Mouse (Mus musculus): ENCODE measurements at regions not wholly inside any gene's neighbourhood (a gene's known extent, or its start where the extent isn't known, plus 50 kb on each side); places are given as distances from the start of the nearest gene placed in this dataset.

- Histone ChIP-seq H3K27ac (ENCODE audit: control insufficient read depth, insufficient read depth, low read depth, low read length, poor library complexity) (no peak overlapping the region), H3K4me3 (replicated peaks; ENCODE audit: control insufficient read depth, low read depth, low read length) (no peak overlapping the region), H3K4me1 (ENCODE audit: control insufficient read depth, insufficient read depth, low read length) (peaks cover 2% of the 10 kb centered on the region)
- WGBS, result 86% methylated on average over 4 of the region's 4 CpGs
- TF ChIP-seq CTCF (IDR thresholded peaks at IDR 0.05; ENCODE audit: control insufficient read depth, insufficient read depth, low read length) (no peak), POLR2A (IDR thresholded peaks at IDR 0.05; ENCODE audit: borderline replicate concordance, control insufficient read depth, low read depth, low read length) (no peak)
Observed at GRCm38 (mm10) chr13:101605051-101605450, 163.0 kb downstream of the Pik3r1 start.

GRCm38 (mm10) chr13:101598126-101598485 lies 169.9 kb downstream of the Pik3r1 start:
- TF ChIP-seq POLR2A (IDR thresholded peaks at IDR 0.05; ENCODE audit: borderline replicate concordance, control insufficient read depth, low read depth, low read length) (no peak), CTCF (IDR thresholded peaks at IDR 0.05; ENCODE audit: control insufficient read depth, insufficient read depth, low read length) (no peak)
- H3K4me3 ChIP-seq (replicated peaks; ENCODE audit: control insufficient read depth, low read depth, low read length), result no peak overlapping the region
- 84% methylated on average over 7 of the region's 7 CpGs for WGBS
- H3K4me1 ChIP-seq (ENCODE audit: control insufficient read depth, insufficient read depth, low read length), result no peaks in the 10 kb centered on the region
- H3K27ac ChIP-seq (ENCODE audit: control insufficient read depth, insufficient read depth, low read depth, low read length, poor library complexity), result no peak overlapping the region

- 84% methylated on average over 14 of the region's 14 CpGs for WGBS
- Histone ChIP-seq H3K4me3 (replicated peaks; ENCODE audit: control insufficient read depth, low read depth, low read length) (no peak overlapping the region), H3K4me1 (ENCODE audit: control insufficient read depth, insufficient read depth, low read length) (no peaks in the 10 kb centered on the region), H3K27ac (ENCODE audit: control insufficient read depth, insufficient read depth, low read depth, low read length, poor library complexity) (no peak overlapping the region)
- TF ChIP-seq POLR2A (IDR thresholded peaks at IDR 0.05; ENCODE audit: borderline replicate concordance, control insufficient read depth, low read depth, low read length) (no peak), CTCF (IDR thresholded peaks at IDR 0.05; ENCODE audit: control insufficient read depth, insufficient read depth, low read length) (no peak)
Observed at GRCm38 (mm10) chr13:101597243-101598125, 170.5 kb downstream of the Pik3r1 start.

- Histone ChIP-seq H3K4me1 (ENCODE audit: control insufficient read depth, insufficient read depth, low read length) (no peaks in the 10 kb centered on the region), H3K4me3 (replicated peaks; ENCODE audit: control insufficient read depth, low read depth, low read length) (no peak overlapping the region), H3K27ac (ENCODE audit: control insufficient read depth, insufficient read depth, low read depth, low read length, poor library complexity) (no peak overlapping the region)
- 91% methylated on average over 11 of the region's 11 CpGs for WGBS
- no peak for TF ChIP-seq POLR2A (IDR thresholded peaks at IDR 0.05; ENCODE audit: borderline replicate concordance, control insufficient read depth, low read depth, low read length)
- no peak for TF ChIP-seq CTCF (IDR thresholded peaks at IDR 0.05; ENCODE audit: control insufficient read depth, insufficient read depth, low read length)
Observed at GRCm38 (mm10) chr13:101594511-101595175, 173.4 kb downstream of the Pik3r1 start.

- no peaks in the 10 kb centered on the region for H3K4me1 ChIP-seq (ENCODE audit: control insufficient read depth, insufficient read depth, low read length)
Observed at GRCm38 (mm10) chr13:101592355-101592754, 175.7 kb downstream of the Pik3r1 start.

GRCm38 (mm10) chr13:101588905-101589304 lies 179.1 kb downstream of the Pik3r1 start:
- WGBS, result 66% methylated on average over 8 of the region's 8 CpGs
- Histone ChIP-seq H3K4me1 (ENCODE audit: control insufficient read depth, insufficient read depth, low read length) (no peaks in the 10 kb centered on the region), H3K27ac (ENCODE audit: control insufficient read depth, insufficient read depth, low read depth, low read length, poor library complexity) (no peak overlapping the region), H3K4me3 (replicated peaks; ENCODE audit: control insufficient read depth, low read depth, low read length) (no peak overlapping the region)
- no peak for TF ChIP-seq POLR2A (IDR thresholded peaks at IDR 0.05; ENCODE audit: borderline replicate concordance, control insufficient read depth, low read depth, low read length)
- TF ChIP-seq CTCF (IDR thresholded peaks at IDR 0.05; ENCODE audit: control insufficient read depth, insufficient read depth, low read length), result no peak

More at GRCm38 (mm10) chr13:101592355-101592754, 175.7 kb downstream of the Pik3r1 start:
- no peak for TF ChIP-seq POLR2A (IDR thresholded peaks at IDR 0.05; ENCODE audit: borderline replicate concordance, control insufficient read depth, low read depth, low read length)
- TF ChIP-seq CTCF (IDR thresholded peaks at IDR 0.05; ENCODE audit: control insufficient read depth, insufficient read depth, low read length), result no peak
- Histone ChIP-seq H3K4me3 (replicated peaks; ENCODE audit: control insufficient read depth, low read depth, low read length) (no peak overlapping the region), H3K27ac (ENCODE audit: control insufficient read depth, insufficient read depth, low read depth, low read length, poor library complexity) (no peak overlapping the region)
- 15% methylated on average over 1 of the region's 1 CpGs for WGBS

- TF ChIP-seq CTCF (IDR thresholded peaks at IDR 0.05; ENCODE audit: control insufficient read depth, insufficient read depth, low read length), result no peak
- TF ChIP-seq POLR2A (IDR thresholded peaks at IDR 0.05; ENCODE audit: borderline replicate concordance, control insufficient read depth, low read depth, low read length), result no peak
- H3K27ac ChIP-seq (ENCODE audit: control insufficient read depth, insufficient read depth, low read depth, low read length, poor library complexity), result no peak overlapping the region
- no peaks in the 10 kb centered on the region for H3K4me1 ChIP-seq (ENCODE audit: control insufficient read depth, insufficient read depth, low read length)
- no peak overlapping the region for H3K4me3 ChIP-seq (replicated peaks; ENCODE audit: control insufficient read depth, low read depth, low read length)
- WGBS, result 75% methylated on average over 2 of the region's 2 CpGs
Observed at GRCm38 (mm10) chr13:101586787-101587186, 181.2 kb downstream of the Pik3r1 start.

- no peak overlapping the region for H3K27ac ChIP-seq (ENCODE audit: control insufficient read depth, insufficient read depth, low read depth, low read length, poor library complexity)
- no peak overlapping the region for H3K4me3 ChIP-seq (replicated peaks; ENCODE audit: control insufficient read depth, low read depth, low read length)
- TF ChIP-seq POLR2A (IDR thresholded peaks at IDR 0.05; ENCODE audit: borderline replicate concordance, control insufficient read depth, low read depth, low read length) (no peak), CTCF (IDR thresholded peaks at IDR 0.05; ENCODE audit: control insufficient read depth, insufficient read depth, low read length) (no peak)
- 79% methylated on average over 1 of the region's 1 CpGs for WGBS
- no peaks in the 10 kb centered on the region; the same call in 1 of the 2 replicates for H3K4me1 ChIP-seq (ENCODE audit: control insufficient read depth, insufficient read depth, low read length)
Observed at GRCm38 (mm10) chr13:101576481-101576880, 191.5 kb downstream of the Pik3r1 start.
